Comparison of ENCODE assay signal across 14 mouse cellular contexts in the genomic region with DNA sequence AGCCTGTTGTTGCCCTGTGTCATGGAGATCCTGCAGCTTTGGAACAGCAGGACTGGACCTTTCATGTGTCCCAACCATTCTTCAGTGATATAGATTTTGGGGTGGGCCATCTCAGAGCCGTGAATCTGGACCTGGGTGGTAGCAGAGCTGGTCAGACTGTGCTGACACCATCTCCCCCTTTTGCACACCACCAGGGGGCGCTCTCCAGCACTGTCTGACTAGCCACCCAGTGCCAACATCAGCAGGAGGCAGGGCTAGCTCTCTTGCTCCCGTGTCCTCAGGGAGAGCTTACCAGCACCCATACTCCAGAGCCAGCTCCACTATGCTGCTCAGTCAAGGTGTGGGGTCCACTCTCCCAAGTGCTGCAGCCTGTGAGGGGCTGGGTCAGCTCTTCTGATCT.
DNase-seq lines count a peak whose midpoint lies in the region; ATAC-seq and TF ChIP-seq lines count a peak whose summit lies in the region.
"Had no signal": no experiment of that assay in that cellular context is flagged by ENCODE, and none has a peak within 500 bp of the region (broad histone marks: within the 10 kb centered on the region; RNA-seq: fewer than 3 reads in every experiment).

No protein-coding gene starts in this region.

- ATAC-seq in stomach, postnatal 0 days (ENCODE audit: low FRiP score, low TSS enrichment) = no peak
- no peak for ATAC-seq in megakaryocyte progenitor cell, adult 5-6 weeks (replicated peaks; ENCODE audit: poor library complexity)
- ATAC-seq: forebrain, embryonic 13.5 days had no signal

- H3K4me2 ChIP-seq in stomach, postnatal 0 days (replicated peaks; ENCODE audit: low read depth) = no peak overlapping the region
- H3K4me2 ChIP-seq: forebrain, embryonic 13.5 days; neural tube, embryonic 12.5 days had no signal

- H3K4me3 ChIP-seq in gastrocnemius, adult 2 months = no peak overlapping the region
- no peak overlapping the region for H3K4me3 ChIP-seq in liver, adult 2 months (ENCODE audit: insufficient read depth, low read depth, low read length)
- no peak overlapping the region for H3K4me3 ChIP-seq in stomach, postnatal 0 days (ENCODE audit: low read depth, low read length)
- H3K4me3 ChIP-seq: forebrain, embryonic 13.5 days; neural tube, embryonic 12.5 days had no signal

- TF ChIP-seq POLR2A in liver, adult 2 months (IDR thresholded peaks at IDR 0.05; ENCODE audit: extremely low read depth, insufficient read depth, low read length) = no peak

- H3K27ac ChIP-seq in gastrocnemius, adult 2 months = no peak overlapping the region
- no peak overlapping the region for H3K27ac ChIP-seq in liver, adult 2 months (replicated peaks; ENCODE audit: insufficient read depth, low read depth, low read length)
- H3K27ac ChIP-seq in stomach, postnatal 0 days (replicated peaks) = no peak overlapping the region
- H3K27ac ChIP-seq: forebrain, embryonic 13.5 days; neural tube, embryonic 12.5 days had no signal

- no peak for TF ChIP-seq EP300 in stomach, postnatal 0 days (optimal IDR thresholded peaks at IDR 0.05)

- no peaks in the 10 kb centered on the region for H3K4me1 ChIP-seq in liver, adult 2 months (ENCODE audit: control insufficient read depth, insufficient read depth, low read length)
- no peaks in the 10 kb centered on the region for H3K4me1 ChIP-seq in stomach, postnatal 0 days (replicated peaks; ENCODE audit: control insufficient read depth, insufficient read depth)
- H3K4me1 ChIP-seq: forebrain, embryonic 13.5 days; neural tube, embryonic 12.5 days had no signal

- no peak overlapping the region for H3K9ac ChIP-seq in liver, adult 2 months (ENCODE audit: low read depth, low read length)
- no peak overlapping the region for H3K9ac ChIP-seq in stomach, postnatal 0 days (ENCODE audit: low read length)
- H3K9ac ChIP-seq: forebrain, embryonic 13.5 days; neural tube, embryonic 12.5 days had no signal

- intact Hi-C loops in gastrocnemius, adult 2 months (cut with DNase I) = no loop called here

- H3K79me2 ChIP-seq in liver, adult 2 months (ENCODE audit: control insufficient read depth, insufficient read depth, low read length) = no peaks in the 10 kb centered on the region

- no peak for DNase-seq in gastrocnemius, adult 2 months
- DNase-seq in gastrocnemius, postnatal 10 days = no peak
- no peak for DNase-seq in liver, adult 2 months (ENCODE audit: extremely low read depth, low read depth, low spot score)
- no peak for DNase-seq in liver
- peak; percentile 6 for DNase-seq in right cerebral cortex, postnatal 4 days
- DNase-seq in right cerebral cortex, postnatal 36 days (ENCODE audit: low spot score in 2 of 2) = no peak
- DNase-seq in stomach, postnatal 0 days (ENCODE audit: low spot score) = no peak
- DNase-seq: adrenal gland, adult 2 months; cerebellum, adult 11 months; heart, adult 11 months; lung, adult 18-20 months had no signal

- TF ChIP-seq CTCF in gastrocnemius, adult 2 months (IDR thresholded peaks at IDR 0.05) = 0 out of 2 replicates have a peak, but pooled peaks have one; percentile 15
- peak; percentile 37; the same call in 1 of the 2 replicates for TF ChIP-seq CTCF in liver, adult 2 months (IDR thresholded peaks at IDR 0.05; ENCODE audit: low read depth, low read length)
- peak; percentile 18; the same call in 1 of the 2 replicates for TF ChIP-seq CTCF in stomach, postnatal 0 days (IDR thresholded peaks at IDR 0.05; ENCODE audit: low read depth)

- no peaks in the 10 kb centered on the region for H3K9me3 ChIP-seq in stomach, postnatal 0 days (ENCODE audit: control insufficient read depth, low read length)
- H3K9me3 ChIP-seq: neural tube, embryonic 12.5 days had no signal

- no peaks in the 10 kb centered on the region for H3K36me3 ChIP-seq in liver, adult 2 months (ENCODE audit: control insufficient read depth, insufficient read depth, low read length)
- no peaks in the 10 kb centered on the region for H3K36me3 ChIP-seq in stomach, postnatal 0 days (ENCODE audit: control insufficient read depth, insufficient read depth, low read length)
- H3K36me3 ChIP-seq: neural tube, embryonic 12.5 days had no signal

- no peaks in the 10 kb centered on the region for H3K27me3 ChIP-seq in liver, adult 2 months (ENCODE audit: control insufficient read depth, insufficient read depth, low read length)
- H3K27me3 ChIP-seq in stomach, postnatal 0 days (ENCODE audit: control insufficient read depth, insufficient read depth, low read length) = no peaks in the 10 kb centered on the region
- H3K27me3 ChIP-seq: forebrain, embryonic 13.5 days; neural tube, embryonic 12.5 days had no signal

- WGBS in liver, adult 2 months = 63% methylated on average over 3 of the region's 3 CpGs
- WGBS in stomach, postnatal 0 days = 67% methylated on average over 3 of the region's 3 CpGs
